Mouse (Mus musculus) gastrocnemius, adult 2 months (tissue): ENCODE measurements around the gene Mfsd4a. TPM values are rescaled to one million over a fixed set of nuclear protein-coding genes. Genes with fewer than 3 reads are reported as not detected.

Source experiments
- DNase-seq: peaks from one replicate; pipeline ENCODE4 v3.0.0; 2022
- H3K27ac ChIP-seq: fragments of 200-600 bp; 2 replicates; pipeline ENCODE4 v1.8.1; 2022; ENCODE audit warnings: mild to moderate bottlenecking
- H3K4me3 ChIP-seq: fragments of 200-600 bp; 2 replicates; pipeline ENCODE4 v1.8.1; 2022; ENCODE audit warnings: mild to moderate bottlenecking, moderate library complexity
- CTCF ChIP-seq: fragments of 200-600 bp; IDR thresholded peaks from 2 replicates; pipeline ENCODE4 v1.8.1; 2022; ENCODE audit warnings: antibody characterized with exemption, mild to moderate bottlenecking, moderate library complexity
- intact Hi-C: fragments of 180-260 bp; cut with DNase I; formaldehyde crosslinking; loops from one replicate; pipeline ENCODE4 v1.15.1; 2025
- total RNA-seq, 2 experiments: library from RNA; stranded (reverse); gene quantifications; 2 replicates each; pipeline ENCODE4 v1.2.3; 2021

Gene Mfsd4a
- total RNA-seq, 2 experiments from 2014 or later = 4.4 to 9.8 TPM

DNA sequence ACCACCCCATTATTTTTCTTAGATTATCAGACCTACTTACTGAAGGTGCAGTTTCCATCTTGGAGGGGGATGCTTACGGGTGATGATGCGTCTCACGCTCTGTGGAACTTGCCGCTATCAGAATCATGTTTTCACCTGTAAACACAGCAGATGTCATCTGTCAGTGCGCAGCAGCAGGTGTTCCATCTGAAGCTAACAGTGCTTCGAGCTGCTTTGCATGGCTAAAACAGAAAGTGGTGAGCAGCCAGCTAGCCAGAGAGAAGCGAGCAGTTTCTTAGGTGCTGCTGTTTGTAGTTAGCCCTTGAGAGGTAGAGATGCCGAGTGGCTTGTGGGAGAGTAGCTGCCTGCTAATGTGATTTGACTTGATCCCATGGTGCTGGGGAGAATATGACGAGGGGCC, 39.4 kb downstream of the Mfsd4a start:
- Histone ChIP-seq H3K27ac (peak overlapping the region; percentile 49; the same call in 1 of the 2 replicates), H3K4me3 (no peak overlapping the region)
- no peak for TF ChIP-seq CTCF
- intact Hi-C loops = no loop called here
- DNase-seq = no peak

DNA sequence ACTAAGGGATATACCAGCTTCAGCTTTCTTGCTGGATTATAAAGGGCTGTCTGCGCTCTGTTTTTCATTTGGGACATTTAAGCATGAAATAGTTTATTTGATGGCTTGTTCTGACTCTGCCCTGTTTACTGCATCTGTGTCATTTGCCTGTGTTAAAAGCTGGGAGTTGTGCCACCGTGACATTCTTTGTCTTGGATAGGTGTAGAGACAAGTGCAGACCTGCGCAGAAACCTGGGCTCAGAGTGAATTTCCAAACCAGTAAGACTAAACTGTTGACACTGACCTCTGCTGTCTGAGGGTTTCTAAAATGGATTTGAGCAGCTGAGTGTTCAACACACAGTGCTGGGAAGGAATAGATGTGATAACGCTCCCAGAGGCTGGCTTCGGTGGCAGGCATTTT, 39.9 kb downstream of the Mfsd4a start:
- intact Hi-C loops = no loop called here

DNA sequence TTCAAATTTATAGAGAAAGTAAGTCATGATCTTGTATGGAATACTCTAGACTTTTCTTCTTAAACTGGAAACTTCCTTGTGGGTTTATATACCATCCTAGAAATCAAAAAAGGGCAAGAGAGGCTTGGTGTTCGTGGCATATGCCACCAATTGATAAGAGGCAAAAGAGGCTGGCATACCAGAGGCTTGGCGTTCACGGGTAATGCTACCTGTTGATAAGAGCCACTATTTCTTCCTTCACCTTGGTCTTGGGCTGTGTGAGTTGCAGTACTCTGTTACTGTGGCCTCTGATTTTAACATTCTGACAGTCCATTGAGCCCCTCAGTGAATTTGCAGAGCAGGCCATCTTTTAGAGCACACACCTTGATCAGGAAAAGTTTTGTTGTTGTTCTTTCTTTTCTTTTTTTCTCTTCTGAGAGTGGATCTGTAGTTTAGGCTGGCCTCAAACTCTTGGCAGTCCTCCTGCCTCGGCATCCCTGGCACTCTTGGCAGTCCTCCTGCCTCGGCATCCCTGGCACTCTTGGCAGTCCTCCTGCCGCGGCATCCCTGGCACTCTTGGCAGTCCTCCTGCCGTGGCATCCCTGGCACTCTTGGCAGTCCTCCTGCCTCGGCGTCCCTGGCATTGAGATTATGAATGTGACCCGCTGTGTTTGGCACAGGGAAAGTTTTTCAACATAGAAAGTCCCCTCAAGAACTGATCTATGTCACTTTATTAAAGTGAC, 40.8 kb downstream of the Mfsd4a start:
- TF ChIP-seq CTCF = no peak
- intact Hi-C loops = no loop called here
- Histone ChIP-seq H3K27ac (no peak overlapping the region), H3K4me3 (no peak overlapping the region)
- no peak for DNase-seq

More for the DNA sequence above, 39.9 kb downstream of the Mfsd4a start:
- DNase-seq = no peak
- H3K27ac ChIP-seq = peak overlapping the region; percentile 49; the same call in 1 of the 2 replicates
- TF ChIP-seq CTCF = no peak
- H3K4me3 ChIP-seq = no peak overlapping the region

DNA sequence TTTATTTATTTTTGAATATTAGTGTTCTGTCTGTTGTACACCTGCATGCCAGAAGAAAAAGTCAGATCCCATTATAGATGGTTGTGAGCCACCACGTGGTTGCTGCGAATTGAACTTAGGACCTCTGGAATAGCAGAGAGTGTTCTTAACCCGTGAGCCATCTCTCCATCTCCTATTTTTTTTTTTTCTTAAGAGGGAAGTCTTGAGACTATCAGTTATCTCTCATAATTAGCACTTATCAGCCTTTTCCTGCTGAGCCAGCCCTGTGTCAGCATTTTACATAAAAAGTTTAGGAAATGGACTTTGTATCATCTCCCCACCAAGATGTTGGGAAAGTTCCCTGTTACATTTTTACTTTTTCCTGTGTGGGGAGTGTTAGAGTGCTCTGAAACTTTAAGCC, 45.8 kb downstream of the Mfsd4a start:
- H3K4me3 ChIP-seq = no peak overlapping the region
- TF ChIP-seq CTCF = no peak
- no peak overlapping the region for H3K27ac ChIP-seq
- no peak for DNase-seq
- intact Hi-C loops = no loop called here

DNA sequence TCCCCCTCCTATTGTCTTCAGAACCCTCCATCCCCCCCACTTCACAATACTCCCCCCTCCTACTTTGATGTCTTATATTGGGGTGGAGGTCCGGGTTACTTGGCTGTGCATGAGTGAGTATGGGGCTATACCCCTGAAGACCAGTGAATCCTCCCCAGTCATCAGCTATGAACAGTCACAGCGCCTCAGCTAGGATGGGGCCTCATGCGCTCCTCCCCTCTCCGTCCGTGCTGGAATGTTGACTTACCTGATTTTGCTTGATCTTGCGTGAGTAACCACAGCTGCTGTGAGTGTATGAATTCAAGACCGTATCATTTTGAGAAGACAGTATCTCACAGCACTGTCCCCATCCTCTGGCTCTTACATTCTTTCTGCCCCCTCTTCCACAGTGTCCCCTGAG, 48.0 kb downstream of the Mfsd4a start:
- Histone ChIP-seq H3K27ac (no peak overlapping the region), H3K4me3 (no peak overlapping the region)
- DNase-seq = no peak
- intact Hi-C loops = no loop called here
- no peak for TF ChIP-seq CTCF

DNA sequence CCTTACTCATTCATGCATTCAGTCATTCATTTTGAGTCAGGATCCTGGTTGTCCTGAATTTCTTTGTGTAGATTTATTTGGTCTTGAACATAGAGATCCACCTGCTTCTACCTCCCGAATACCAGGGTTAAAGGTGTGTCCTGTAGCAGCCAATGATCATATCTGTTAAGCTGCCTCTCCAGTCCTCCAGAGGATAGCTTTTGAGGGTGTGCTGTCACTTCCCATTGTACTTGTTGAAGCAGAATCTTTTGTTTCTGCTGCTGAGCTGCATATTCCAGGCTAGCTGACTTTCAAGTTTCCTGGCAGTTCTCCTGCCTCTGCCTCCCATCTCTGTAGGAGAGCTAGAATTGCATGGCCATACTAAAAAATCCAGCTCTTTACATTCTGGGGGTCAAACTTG, 51.2 kb downstream of the Mfsd4a start:
- H3K4me3 ChIP-seq = no peak overlapping the region
- DNase-seq = no peak
- no peak overlapping the region for H3K27ac ChIP-seq
- intact Hi-C loops = no loop called here
- no peak for TF ChIP-seq CTCF

DNA sequence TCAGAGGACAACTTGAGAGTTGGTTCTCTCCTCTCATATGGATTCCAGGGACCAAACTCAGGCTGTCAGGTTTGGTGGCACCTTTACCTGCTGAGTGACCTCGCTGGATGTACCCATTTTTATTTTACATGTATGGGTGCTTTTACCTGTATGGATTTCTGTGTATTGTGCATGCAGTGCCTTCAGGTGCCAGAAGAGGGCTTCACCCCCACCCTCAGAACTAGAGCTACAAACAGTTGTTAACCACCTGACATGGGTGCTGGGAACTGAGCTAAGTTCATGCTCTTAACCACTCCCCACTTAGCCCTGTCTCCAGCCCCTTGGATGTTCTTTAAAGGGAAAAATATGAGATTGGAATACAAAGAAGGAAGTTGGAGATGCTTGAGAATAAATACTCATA, 53.1 kb downstream of the Mfsd4a start:
- TF ChIP-seq CTCF = peak; percentile 29
- intact Hi-C loops = no loop called here
- Histone ChIP-seq H3K27ac (no peak overlapping the region), H3K4me3 (no peak overlapping the region)
- DNase-seq = no peak

DNA sequence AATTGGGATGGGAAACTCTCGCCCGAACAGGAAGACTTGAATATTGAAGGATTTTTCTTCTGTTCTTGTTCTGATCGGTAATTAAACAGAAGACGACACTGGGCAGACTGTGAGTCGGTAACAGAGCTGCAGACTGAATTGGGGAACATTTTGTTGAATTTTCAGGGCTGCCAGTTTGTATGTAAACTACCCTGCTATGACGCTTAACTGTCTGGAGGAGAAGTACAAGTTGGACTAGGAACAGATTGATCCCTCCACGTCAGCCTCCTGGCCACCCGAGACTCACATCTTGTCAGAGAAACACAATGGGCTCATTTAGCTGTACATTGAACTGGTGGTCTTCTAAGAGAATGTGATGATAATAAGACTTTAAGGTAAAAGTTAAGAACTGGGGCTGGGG, 55.0 kb downstream of the Mfsd4a start:
- no peak for TF ChIP-seq CTCF
- no peak for DNase-seq
- H3K4me3 ChIP-seq = no peak overlapping the region
- intact Hi-C loops = no loop called here
- no peak overlapping the region; the same call in 1 of the 2 replicates for H3K27ac ChIP-seq

DNA sequence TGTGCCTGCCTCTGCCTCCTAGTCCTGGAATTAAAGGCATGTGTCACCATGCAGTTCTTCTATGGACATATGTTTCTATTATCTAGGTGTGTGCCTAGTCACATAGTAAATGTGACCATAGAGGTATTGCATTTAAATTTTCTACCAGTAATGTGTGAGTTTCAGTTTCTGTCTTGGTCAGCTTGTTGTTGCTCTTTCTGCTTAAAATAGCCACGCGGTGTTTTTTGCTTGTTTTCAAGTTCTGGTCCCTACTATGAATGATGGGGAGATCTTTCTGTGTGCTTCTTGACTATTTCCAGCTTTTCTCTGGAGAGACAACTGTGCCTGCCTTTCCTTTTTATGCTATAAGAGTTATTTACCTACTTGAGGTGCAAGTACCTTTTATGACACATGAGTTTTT, 56.1 kb downstream of the Mfsd4a start:
- intact Hi-C loops = no loop called here
- peak overlapping the region; percentile 78 for H3K27ac ChIP-seq
- no peak for DNase-seq
- H3K4me3 ChIP-seq = peak overlapping the region; percentile 23; the same call in 1 of the 2 replicates
- no peak for TF ChIP-seq CTCF

DNA sequence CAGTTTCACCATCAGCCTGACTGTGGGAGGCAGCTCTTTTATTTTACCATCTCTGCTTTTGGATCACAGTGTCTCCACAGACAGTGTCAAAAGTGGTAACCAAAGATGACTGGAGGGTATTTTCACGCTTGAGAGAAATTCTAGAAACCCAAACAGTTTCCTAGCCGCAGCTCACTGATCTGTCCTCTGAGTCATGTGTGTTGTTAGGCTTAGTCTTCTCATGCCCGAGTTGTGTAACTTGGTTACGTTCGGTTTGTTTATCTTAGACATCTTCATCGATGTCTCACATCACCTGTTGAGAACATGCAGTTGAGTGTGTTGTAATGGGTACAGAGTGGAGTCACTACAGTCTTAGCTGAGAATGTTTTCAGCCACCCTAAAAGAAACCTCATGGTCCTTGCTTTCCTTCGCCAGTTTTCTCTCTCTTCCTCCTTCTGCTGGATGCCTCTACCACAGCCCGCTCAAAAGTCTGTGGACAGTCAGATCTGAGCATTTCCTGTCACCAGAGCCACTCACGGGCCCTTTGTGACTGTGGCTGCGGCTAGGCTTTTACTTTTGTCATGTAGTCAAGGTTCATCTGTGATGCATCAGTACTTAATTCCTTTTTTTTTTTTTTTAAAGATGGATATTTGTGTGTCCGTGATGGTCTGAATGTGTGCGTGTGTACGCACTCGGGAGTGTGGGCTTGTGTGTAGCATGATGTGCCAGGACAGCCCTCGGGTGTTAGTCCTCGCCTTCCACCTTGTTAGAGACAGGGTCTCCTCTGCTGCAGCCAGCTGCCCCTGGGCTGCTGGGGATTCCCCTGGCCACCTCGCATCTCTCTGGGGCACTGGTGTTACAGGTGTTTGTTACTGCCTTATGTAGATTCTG, 57.0 kb downstream of the Mfsd4a start:
- no peak for DNase-seq
- peak overlapping the region; percentile 78 for H3K27ac ChIP-seq
- no peak for TF ChIP-seq CTCF
- H3K4me3 ChIP-seq = peak overlapping the region; percentile 39
- intact Hi-C loops = no loop called here

DNA sequence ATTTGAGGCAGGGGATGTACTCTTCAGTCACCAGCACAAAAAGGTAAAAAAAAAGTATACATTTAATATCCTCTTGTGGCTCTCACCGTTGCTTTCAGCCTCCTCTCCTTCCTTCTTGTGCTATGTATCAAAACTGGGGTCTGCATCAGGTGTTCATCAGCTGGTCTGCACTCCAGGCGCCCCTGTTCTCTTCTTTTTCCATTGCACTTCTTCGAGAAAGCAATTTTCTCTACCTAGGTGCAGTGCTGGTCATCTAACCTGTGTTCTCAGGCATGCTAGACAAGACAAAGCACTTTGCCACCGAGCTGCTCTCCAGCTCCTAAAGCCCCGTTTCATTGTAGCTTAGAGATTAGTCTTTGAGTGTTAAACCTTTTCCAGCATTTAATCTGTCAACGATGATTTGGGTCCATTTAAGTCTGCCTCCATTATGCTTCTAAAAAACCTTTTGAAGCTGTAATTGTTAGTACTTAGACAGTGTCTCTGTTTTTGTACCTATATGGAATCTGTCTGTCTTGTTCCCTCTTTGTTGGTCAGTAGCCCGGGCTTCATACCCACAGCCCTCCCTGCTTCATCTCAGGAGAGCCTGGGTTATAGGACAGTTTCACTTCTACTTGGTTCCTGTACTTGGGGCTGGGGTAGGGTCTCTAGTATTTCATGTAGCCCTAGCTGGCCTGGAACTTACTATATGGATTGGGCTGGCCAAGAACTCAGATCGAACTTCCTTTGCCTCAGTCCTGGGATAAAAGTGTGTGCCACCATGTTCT, 58.8 kb downstream of the Mfsd4a start:
- no peak for TF ChIP-seq CTCF
- DNase-seq = no peak
- intact Hi-C loops = no loop called here
- H3K4me3 ChIP-seq = peak overlapping the region; percentile 84
- H3K27ac ChIP-seq = peak overlapping the region; percentile 100
